Mouse (Mus musculus) 3134 (cell line): Measurements from ENCODE around the gene Fam189a1.

ENCODE experiments used
- DNase-seq: peaks from one replicate; pipeline ENCODE4 v3.0.0-alpha.2; 2011; ENCODE audit warnings: low spot score; ENCODE audit not compliant: insufficient read length; ENCODE audit errors: extremely low read depth

The Fam189a1 gene

DNA sequence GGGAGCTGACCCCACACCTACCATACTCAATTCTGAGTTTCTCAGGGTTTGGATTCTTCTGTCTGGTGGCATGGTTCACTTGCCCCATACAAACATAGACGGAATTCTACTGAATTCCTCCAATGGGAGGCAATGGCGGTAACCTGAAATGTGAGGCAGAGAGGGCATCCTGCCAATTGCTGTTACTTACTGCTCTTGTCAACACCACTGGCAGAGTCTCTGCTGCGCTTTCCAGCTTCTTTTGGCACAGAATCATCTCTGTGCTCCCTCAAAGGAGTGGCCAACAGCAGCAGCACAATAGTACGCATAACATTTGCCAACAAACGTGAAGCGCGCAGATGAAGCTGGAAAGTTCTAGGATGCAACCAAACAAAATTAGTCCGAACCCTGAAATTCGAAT is 266.5 kb downstream of the Fam189a1 start:
- no peak for DNase-seq

DNA sequence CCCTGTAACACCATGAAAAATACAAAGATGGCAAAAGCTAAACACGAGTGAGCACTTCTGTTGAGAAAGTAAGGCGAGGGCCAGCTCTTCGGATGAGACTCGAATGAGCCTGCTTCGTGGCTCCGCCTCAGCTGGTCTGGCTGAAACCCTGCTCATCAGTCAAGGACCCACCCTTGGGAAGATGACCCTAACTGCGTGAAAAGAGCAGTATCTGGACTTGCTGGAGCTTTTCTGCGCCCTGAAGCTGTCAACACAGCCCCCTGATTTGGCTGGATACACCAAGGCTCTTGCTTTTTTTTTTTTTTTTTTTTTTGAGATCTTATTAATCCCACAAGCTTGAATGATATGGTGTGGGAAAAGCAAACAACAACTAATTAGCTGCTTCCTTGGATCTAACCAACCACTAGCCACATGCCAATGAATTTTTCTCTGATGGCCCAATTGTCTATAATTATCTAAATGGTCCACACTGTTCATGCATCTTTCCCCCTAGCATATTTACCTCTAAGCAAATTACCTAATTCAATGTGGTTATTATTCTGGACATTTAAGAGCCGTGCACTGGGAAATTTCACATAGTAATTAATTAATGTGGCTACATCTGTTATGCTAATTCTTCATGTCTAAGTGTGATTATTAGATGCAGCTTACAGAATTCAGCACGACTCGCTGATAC is 272.0 kb downstream of the Fam189a1 start:
- DNase-seq = no peak

DNA sequence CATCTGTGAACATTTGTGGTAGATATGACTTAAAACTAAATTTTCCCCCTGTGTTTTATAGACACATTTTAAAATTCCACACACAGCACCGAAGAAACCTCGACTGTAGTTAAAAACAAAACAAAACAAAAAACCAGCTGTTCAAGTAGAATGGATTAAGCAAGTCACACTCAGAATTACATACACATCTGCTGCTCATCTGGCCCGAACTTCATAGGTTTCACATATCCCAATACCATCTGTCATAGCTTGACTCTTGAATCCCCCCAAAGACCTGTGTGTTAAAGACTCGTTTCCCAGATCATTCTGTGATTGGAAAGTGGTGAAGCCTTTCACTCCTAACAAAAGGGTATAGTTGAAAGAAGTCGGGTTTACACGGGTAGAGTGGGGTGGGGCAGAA is 274.1 kb downstream of the Fam189a1 start:
- DNase-seq = no peak

DNA sequence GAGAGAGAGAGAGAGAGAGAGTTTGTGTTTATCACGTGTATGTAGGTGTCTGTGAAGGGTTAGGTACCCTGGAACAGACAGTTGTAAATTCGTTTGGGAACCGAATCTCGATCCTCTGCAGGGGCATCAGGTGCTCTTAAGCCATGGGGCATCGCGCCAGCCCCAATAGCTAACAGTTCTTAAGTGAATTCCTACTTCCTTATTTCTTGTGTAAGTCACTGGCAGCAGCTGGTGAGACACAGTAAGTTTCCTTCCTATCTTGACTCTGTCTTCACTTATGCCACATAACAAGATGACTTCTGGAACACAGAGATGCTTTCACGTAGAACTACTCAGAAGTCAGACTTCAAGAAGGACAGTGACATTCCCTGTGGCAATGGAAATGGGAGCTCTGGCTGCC is 275.0 kb downstream of the Fam189a1 start:
- DNase-seq = no peak

DNA sequence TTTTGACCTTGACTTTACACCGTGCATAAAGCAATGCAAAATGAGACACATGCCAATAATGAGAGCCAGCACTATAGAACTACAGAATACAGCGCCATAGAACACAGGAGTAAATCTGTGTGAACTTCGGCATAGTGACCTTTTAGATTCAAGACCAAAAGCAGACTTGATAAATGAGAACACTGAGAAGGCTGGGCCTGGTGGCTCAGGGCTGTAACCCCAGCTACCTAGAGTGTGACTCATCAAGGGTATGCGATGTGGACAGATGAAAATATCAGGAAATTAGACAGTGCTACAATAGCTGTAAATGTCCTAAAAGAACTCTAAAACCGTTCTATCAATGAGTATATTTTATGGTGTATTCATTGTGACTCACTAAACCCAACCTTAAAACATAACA is 276.0 kb downstream of the Fam189a1 start:
- DNase-seq = no peak

DNA sequence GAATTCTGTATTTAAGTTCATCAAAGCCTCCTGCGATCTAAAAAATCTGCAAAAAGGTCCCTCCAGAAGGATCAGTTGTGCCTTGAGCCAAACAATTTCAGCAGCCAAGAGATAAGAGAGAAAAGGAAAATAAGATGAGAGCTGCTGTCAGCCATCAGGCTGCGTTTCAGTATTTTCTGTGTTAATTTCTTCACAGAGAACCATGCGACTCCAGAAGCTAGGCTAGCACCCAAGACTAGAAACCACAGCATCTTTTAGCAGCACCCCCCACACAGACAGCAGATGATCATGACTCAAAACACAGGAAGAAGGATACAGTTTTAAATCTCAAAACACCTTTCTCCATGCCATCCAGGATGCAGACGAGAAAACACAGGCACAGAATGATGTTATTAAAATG is 281.4 kb downstream of the Fam189a1 start:
- no peak for DNase-seq

DNA sequence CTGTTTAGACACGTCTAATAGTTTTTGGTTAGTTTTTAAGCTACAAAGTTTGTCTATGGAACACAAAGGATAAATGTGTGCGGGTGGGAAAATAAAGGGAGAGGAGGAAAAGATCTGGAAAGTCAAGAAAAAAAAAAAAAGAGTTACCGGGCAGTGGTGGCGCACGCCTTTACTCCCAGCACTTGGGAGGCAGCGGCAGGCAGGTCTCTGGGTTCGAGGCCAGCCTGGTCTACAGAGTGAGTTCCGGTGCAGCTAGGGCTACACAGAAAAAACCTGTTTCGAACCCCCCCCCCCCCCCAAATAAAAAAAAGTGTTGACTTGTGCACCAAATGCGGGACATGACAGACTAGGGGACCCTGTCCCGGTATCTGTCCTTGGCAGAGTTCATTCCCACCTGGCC is 283.1 kb downstream of the Fam189a1 start:
- DNase-seq = no peak

DNA sequence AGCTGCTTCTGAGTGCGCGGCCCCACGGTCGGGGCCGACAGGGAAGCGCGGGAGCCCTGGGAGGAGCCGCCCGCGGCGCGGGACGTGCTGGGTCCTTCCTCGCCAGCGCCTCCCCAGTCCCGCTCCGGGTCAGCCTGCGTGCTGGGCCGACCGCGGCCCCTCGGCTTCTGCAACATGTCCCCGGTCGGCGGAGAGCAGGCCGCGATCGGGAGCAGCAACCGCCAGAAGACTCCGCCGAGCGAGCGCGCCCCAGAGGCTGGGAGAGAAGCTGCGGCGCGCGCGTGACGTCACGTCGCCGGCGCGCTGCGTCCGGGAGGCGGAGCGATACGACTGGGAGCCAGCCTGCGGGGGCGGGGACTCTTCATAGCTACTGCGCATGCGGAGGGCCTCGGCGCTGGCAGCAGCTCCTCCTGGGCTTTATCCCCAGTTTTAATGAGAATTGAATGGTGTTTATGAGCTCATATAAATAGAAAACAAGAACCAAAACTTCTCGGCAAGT is 283.6 kb downstream of the Fam189a1 start, which contains the start of gene Nsmce3:
TSS of gene Nsmce3 (minus strand) at position 255 of the 499 bp plus-strand sequence.
- DNase-seq = peak; percentile 93

DNA sequence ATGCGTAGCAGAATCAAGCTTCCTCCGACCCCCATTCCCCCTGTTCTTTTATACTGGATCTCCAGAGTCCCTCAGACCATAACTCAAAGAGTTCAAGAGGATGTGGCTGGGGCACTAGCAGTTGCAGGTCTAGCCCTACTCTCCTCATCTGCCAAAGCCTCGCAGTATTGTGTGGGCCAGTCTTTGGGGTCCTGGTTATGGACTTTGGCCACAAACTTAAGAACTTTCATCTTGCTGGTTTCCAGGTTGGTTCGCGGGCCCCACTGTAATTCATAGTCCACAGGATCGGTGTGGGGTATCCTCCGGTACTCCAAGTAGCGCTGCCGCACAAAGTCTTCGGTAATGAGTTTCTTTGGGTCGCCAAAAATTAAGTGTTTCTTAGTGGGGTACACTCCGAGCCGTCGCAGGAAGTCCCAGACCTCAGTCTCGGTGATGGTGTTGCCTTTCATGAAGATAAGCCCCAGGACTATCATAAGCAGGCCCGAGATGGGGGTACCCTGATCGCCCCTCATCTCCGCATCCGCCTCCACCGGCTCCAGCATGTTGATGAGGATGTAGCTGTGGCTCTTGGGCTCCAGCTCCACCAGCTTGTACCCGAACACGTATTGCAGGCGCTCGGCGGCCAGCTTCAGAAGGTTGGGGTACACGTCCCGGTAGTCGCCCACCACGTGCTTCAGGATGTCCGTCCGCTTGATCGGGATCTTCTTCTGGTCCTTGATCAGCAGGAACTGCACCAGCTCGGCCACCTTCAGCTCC is 284.2 kb downstream of the Fam189a1 start:
- no peak for DNase-seq

DNA sequence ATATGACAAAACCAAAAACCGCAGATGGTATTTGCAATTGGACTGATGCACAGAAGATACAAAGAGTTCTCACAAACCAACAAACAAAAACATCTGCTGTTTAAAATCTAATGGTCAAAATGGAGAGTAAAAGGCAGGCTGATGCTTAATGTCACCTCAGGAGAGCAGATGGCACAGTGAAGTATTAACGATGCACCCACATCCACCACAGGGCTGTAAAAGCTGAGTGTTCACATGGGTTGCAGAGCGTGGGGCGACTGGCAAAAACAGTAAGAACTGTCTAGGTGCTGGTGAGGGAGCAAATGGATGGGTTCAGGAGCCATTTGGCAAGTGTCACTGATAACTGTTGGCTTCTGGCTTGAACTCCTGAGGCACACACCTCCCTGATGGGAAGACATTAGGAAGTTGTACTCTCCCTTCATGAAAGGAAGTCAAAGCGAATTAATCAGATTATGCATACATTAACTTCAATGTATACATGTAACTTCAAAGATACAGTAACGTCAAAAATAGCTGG is 286.8 kb downstream of the Fam189a1 start:
- DNase-seq = no peak

DNA sequence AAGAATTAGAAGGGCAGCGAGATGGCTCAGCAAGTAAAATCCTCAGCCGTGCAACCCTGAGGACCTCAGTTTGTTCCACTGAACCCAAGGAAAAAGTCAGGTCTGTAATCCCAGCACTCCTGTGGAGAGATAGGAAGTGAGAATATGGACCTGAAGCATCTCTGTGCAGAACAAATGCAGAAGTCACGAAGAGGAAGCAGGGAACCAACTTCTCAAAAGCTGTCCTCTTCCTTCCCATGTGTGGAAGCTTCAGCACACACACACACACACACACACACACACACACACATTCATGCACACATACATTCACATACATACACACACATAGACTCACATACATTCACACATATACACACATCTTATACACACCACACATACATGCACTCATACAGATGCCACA is 292.8 kb downstream of the Fam189a1 start:
- DNase-seq = no peak

DNA sequence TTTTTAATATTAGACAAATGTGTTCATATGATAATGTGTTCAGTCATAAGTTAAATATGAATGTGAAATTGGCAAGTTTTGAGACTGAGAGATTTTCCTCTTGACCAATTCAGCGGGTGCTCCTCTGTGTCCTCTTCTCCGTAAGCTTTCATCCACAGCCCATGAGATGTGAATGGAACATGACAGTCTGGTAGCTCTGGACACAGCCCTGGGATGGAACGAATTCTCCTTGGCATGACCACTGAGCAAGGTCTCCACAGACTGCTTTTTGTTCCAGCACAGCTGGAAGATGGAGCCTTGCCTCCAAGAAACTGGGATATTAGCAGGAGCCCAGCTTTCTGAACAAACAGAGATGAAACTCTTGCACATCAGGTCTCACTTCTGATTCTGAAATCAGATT is 293.4 kb downstream of the Fam189a1 start:
- DNase-seq = no peak

DNA sequence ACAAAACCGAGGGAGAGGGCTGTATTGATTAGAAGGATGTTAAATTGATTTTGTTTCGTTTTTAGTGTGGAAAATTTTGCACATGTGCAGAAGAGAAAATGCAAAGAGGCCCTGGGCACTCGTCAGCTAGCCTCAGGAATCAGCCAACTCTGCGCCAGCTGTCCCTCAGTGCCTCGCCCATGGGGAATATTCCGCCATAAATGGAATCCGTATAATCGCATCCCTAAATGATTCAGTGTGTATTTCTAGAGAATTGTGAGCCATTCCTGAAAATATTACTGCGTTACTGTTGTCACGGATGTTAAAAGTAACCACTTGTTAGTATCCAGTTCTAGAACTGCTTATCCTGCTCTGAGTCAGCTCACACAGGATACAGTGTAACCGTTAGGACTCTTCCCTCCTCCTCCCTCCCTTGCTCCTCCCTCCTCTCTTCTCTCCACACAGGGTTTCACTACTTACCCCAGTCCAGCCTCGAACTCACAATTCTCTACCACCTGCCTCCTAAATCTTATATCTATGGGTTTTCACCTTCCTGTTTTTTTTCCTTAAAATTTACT is 299.8 kb downstream of the Fam189a1 start:
- DNase-seq = peak; percentile 48

DNA sequence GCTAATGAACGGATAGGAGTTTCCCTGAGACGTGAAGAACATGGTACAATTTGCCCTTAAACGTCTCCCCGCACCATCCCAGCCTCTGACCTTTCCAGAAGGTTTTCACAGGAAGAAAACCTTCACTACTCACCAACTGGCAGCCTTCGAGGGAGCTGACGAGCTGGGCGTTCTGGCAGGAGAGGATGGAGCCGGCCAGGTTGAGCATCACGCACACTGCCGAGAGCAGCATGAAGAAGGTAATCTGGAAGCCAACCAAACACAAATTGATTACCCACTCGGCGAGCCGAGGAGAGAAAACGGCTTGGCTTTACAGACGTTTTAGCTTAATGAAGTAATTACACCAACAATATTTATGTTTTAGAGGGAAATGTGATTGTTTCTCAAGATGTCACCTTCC is 300.4 kb downstream of the Fam189a1 start:
- peak; percentile 47 for DNase-seq

DNA sequence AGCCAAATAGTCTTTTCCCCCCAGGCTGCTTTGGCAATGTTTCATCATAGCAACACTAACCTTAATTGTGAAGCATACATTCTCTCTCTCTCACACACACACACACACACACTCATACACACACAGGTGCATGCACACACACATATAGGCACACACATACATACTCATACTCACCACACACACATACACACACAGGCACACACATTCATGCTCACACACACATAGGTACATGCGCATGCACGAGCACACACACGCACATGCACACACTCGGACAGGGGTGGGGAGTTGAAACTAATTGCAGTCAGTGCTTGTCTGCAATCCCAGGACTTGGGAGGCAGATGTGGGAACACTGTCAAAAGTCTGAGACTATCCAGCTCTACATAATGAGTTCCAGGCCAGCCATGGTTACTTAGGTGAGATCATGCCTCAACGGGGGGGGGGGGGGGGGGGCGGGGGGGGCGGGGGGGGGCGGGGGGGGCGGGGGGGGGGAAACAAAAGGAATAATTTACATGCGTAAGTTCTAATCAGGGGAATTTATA is 300.9 kb downstream of the Fam189a1 start:
- peak; percentile 22 for DNase-seq

DNA sequence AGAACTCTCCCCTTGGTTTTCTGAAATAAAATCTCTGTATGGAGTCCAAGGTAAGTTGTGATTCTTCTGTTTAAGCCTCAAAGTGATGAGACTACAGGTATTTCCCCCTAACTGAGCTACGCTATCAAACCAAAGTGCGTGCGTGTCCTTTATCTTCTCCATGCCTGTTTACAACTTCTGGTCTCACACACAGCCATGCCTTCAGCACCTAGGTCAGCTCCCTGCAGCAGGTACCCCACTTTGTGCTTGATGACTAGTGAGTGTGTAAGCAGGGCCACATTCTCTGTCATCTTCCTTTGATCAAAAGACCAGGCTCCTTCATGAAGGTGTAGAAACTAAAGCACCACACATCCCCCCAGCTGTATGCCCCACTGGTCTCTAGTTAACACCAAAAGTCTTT is 305.6 kb downstream of the Fam189a1 start:
- DNase-seq = no peak

DNA sequence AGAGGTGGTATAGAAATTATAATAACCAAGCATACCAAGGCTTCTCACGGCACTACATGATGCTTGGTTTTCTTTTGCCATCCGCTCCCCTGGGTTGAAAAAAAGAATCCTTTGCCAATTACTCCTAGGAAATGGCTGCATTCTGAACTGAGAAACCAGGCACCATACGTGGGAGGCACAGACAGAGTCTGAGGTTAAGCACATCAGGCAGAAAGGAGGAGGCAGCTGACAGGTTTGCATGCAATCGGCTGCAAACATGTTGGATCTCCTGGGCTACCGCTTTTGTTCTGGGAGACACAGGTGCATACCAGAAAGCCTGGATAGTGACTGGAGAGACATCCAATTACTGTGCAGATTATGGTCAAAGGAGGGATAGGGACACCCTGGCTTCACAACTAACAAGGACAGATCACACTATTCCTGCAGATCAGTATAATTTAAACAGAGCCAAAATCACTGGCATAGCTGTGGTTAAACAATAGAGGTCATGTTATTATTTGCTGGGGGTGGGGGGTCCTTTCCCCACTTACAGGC is 308.9 kb downstream of the Fam189a1 start:
- no peak for DNase-seq

DNA sequence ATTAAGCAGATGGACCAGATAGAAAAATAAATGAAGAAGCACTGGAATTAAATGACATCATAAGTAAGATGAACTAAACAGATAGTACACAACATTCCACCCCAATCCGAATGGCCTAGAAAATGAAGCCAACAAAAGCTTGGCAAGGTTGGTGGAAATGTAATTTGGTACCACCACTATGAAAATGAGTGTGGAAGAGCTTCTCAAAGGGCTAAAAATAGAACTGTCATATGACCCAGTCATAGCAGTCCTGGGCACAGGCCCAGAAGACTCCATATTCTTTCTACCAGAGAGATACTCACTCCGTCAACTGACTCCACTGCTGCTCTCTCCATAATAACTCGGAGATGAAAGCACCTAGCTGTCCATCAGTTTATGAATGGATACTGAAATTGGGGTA is 310.3 kb downstream of the Fam189a1 start:
- DNase-seq = peak; percentile 22

DNA sequence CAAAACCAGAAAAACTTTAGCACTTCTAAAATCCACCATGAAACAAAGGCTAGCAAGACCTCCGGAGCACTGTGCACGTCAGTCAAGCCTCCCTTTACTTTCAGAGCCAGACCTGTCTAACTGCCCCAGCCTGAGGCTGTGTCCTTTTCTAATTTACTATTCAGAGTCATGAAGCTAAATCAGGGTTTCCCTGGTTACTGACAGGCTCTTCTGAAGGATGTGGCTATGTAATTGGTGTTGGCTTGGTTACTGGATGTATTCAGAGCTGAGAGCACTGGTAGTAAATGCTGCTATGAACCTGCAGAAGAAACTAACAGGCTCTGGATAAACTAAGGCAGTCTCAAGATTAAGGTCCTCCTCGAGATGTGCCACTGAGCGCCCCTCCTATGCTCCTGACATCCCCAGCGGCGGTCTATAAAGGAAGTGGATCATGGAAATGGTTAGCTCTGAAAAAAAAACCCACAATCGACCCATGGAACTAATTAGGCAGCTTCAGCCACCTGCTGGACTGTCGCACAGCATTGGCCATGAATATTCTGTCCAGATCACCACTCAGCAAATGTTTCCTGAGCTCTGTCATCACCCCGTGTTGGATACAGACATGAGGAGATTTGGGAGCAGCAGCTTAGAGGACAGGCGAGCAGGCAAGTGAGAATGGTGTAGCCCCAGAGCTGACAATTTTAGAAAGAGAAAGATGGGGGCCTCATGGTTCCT is 315.3 kb downstream of the Fam189a1 start:
- DNase-seq = no peak

DNA sequence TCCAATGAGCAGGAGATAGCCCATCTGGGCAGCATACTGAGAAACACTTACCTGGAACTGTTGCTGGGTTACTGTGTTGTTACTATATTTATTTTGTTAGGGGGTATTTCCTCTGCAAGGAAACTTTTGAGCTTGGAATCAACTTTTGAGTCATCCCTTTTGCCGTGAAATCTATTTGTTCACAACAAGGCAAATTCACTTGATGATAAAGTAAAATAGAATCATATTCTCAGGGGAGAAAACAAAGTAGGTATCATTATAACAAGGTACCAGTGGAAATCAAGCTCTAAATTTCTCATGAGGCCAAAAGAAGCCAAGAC is 315.8 kb downstream of the Fam189a1 start:
- DNase-seq = no peak
